Mouse (Mus musculus): Measurements from ENCODE around the gene Sntb2.

DNA sequence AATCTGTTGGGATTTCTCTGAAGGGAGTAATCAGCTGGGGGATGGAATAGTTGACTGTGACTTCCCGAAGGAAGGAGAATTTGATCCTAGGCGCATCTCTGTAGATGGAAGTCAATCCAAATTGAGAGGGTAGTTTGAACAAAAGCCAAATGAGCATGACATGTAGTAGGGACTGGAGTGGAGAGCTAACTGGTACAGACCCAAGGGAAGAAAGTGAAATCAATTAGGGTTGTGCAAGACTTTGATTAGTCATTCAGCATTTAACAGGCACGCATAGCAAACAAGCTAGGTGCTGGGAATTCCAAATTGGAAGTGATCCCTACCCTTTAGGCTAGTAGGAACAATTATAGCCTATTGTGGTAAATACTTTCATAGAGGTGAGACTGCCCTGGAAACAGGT, 6.3 kb downstream of the Sntb2 start:
- TF ChIP-seq EP300 (IDR thresholded peaks at IDR 0.05; ENCODE audit: low read length) (no peak), CTCF (conservative IDR thresholded peaks at IDR 0.05 in 1 of 2, IDR thresholded peaks at IDR 0.05 in 1 of 2; ENCODE audit: low read depth in 2 of 2, low read length in 2 of 2) (no peak), MXI1 (IDR thresholded peaks at IDR 0.05; ENCODE audit: low read depth, low read length) (no peak), ZKSCAN1 (IDR thresholded peaks at IDR 0.05; ENCODE audit: borderline replicate concordance, low read depth, low read length) (no peak), POLR2A (IDR thresholded peaks at IDR 0.05; ENCODE audit: low read depth, low read length) (no peak), RAD21 (IDR thresholded peaks at IDR 0.05; ENCODE audit: low read depth, low read length) (no peak), MAX (IDR thresholded peaks at IDR 0.05; ENCODE audit: low read length) (no peak), ZNF384 (IDR thresholded peaks at IDR 0.05; ENCODE audit: low read depth, low read length) (no peak), SMC3 (IDR thresholded peaks at IDR 0.05; ENCODE audit: low read depth, low read length) (no peak), IRF4 (IDR thresholded peaks at IDR 0.05; ENCODE audit: low read depth, low read length) (no peak), MYC (IDR thresholded peaks at IDR 0.05; ENCODE audit: low read depth, low read length) (no peak), CHD2 (IDR thresholded peaks at IDR 0.05; ENCODE audit: low read length) (no peak), RCOR1 (conservative IDR thresholded peaks at IDR 0.05; ENCODE audit: low read depth, low read length) (no peak), MAFK (IDR thresholded peaks at IDR 0.05; ENCODE audit: insufficient replicate concordance, low read length) (no peak)

Measured in CH12.LX (cell line).